Mouse (Mus musculus) midbrain, postnatal 0 days (tissue): Measurements from ENCODE around the gene Hcn3. TPM values are rescaled to one million over a fixed set of nuclear protein-coding genes. Genes with fewer than 3 reads are reported as not detected.
A peak's percentile ranks its signal among the peaks of the same experiment; 100 is the strongest.

Experiments used
- ATAC-seq: fragments of 200-750 bp; cut with Nextera tagmentation; 2 replicates; pipeline ENCODE4 v1.8.0; 2017; ENCODE audit warnings: moderate number of reproducible peaks, mild to moderate bottlenecking, moderate TSS enrichment, moderate library complexity; ENCODE audit not compliant: low FRiP score
- DNase-seq: peaks from one replicate; pipeline ENCODE4 v3.0.0-alpha.2; 2015; ENCODE audit warnings: low spot score
- H3K27ac ChIP-seq: fragments of 300-500 bp; sonication (generic); 2 replicates; pipeline ENCODE4 v1.5.1; 2014; ENCODE audit warnings: low read depth, mild to moderate bottlenecking, low read length, mixed read lengths
- H3K27me3 ChIP-seq: fragments of 300-500 bp; sonication (generic); 2 replicates; pipeline ENCODE4 v1.6.1; 2014; ENCODE audit warnings: low read length, control low read depth, mixed read lengths; ENCODE audit not compliant: insufficient read depth
- H3K36me3 ChIP-seq: fragments of 300-500 bp; sonication (generic); 2 replicates; pipeline ENCODE4 v1.6.1; 2014; ENCODE audit warnings: low read length, control low read depth, mixed read lengths; ENCODE audit not compliant: insufficient read depth
- H3K4me1 ChIP-seq: fragments of 300-500 bp; sonication (generic); 2 replicates; pipeline ENCODE4 v1.6.1; 2014; ENCODE audit warnings: mild to moderate bottlenecking, control low read depth, antibody characterized with exemption, low read length, mixed read lengths; ENCODE audit not compliant: insufficient read depth
- H3K4me2 ChIP-seq: fragments of 300-500 bp; sonication (generic); 2 replicates; pipeline ENCODE4 v1.6.1; 2014; ENCODE audit warnings: low read depth, mild to moderate bottlenecking, low read length, mixed read lengths; ENCODE audit not compliant: poor library complexity, severe bottlenecking
- H3K4me3 ChIP-seq: fragments of 300-500 bp; sonication (generic); 2 replicates; pipeline ENCODE4 v1.5.1; 2014; ENCODE audit warnings: low read depth, mild to moderate bottlenecking, low read length, moderate library complexity
- H3K9ac ChIP-seq: fragments of 300-500 bp; sonication (generic); replicated peaks from 2 replicates; pipeline ENCODE4 v1.6.1; 2014; ENCODE audit warnings: mild to moderate bottlenecking, low read length, moderate library complexity, mixed read lengths; ENCODE audit not compliant: poor library complexity, severe bottlenecking
- H3K9me3 ChIP-seq: fragments of 300-500 bp; sonication (generic); 2 replicates; pipeline ENCODE4 v1.6.1; 2016; ENCODE audit warnings: low read length, control low read depth
- CTCF ChIP-seq: IDR thresholded peaks from 2 replicates; pipeline ENCODE4 v1.5.1; 2016; ENCODE audit warnings: antibody characterized with exemption, mild to moderate bottlenecking
- WGBS: fragments of 180-500 bp; shearing (Covaris S2); extraction: QIAGEN DNeasy Blood & Tissue Kit; methylation state at CpG from one replicate; pipeline ENCODE4 v1.1.7; 2014; 5-methylcytosine and 5-hydroxymethylcytosine counted together
- polyA plus RNA-seq: library from polyadenylated mRNA; unstranded; fragments of >200 nt; fragmentation: Nextera tagmentation; extraction: Ambion mirVana; gene quantifications from 2 replicates; pipeline ENCODE4 v1.2.1, GENCODE M21; 2015
- total RNA-seq: library from RNA; depleted of rRNA; stranded (reverse); fragments of >200 nt; gene quantifications from 2 replicates; pipeline ENCODE4 v1.2.3, GENCODE M21; 2014

Hcn3 gene
- total and polyA plus RNA-seq, 2 experiments from 2014 or later: 44.8 to 97.8 TPM

DNA sequence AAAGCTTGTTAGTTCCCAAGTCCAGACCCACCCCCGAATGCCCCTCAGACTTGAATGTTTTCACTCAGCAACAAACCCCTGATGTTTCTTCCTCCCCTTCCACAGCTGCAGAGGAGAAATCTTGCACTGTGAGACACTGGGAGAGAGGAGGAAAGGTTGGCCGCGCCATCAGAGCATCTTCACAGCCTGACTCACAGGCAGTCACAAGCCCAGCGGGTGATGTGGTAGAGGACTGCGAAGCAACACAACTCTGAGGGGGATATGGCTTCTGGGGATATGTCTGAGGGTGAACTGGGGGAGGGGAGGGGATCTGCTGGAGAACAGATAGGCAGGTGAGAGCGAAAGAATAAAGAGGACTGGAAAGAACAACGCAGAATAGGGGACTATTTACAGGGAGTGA is 1.3 kb downstream of the Hcn3 start:
- Histone ChIP-seq H3K4me2 (peak overlapping the region; percentile 79), H3K36me3 (no peaks in the 10 kb centered on the region), H3K27ac (peak overlapping the region; percentile 70), H3K9me3 (no peaks in the 10 kb centered on the region), H3K4me3 (peak overlapping the region; percentile 76), H3K4me1 (peaks cover 4% of the 10 kb centered on the region; the same call in 1 of the 2 replicates), H3K27me3 (no peaks in the 10 kb centered on the region), H3K9ac (peak overlapping the region; percentile 69)
- ATAC-seq: no peak
- no peak for TF ChIP-seq CTCF
- 10% methylated on average over 7 of the region's 7 CpGs for WGBS
- DNase-seq: no peak

DNA sequence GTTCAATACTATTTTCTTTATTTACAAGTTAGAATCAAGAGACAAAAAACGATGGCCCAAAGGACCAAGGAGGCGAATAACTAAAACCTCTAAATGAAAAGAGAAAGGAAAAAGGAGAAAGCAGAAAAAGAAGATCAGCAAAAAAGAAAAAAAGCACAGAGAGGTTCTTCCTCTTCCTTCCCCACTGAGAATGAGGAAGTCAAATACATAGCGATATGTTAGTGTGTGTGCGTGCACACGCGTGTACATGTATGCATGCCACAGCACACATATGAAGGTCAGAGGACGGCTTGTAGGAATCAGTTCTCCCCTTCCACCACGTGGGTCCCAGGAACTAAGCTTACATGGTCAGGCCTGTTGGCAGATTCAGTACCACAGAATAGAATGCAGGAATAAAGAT is 3.0 kb downstream of the Hcn3 start:
- Histone ChIP-seq H3K4me1 (peaks cover 4% of the 10 kb centered on the region; the same call in 1 of the 2 replicates), H3K4me3 (no peak overlapping the region), H3K9me3 (no peaks in the 10 kb centered on the region), H3K9ac (no peak overlapping the region), H3K27ac (no peak overlapping the region), H3K36me3 (no peaks in the 10 kb centered on the region), H3K27me3 (no peaks in the 10 kb centered on the region), H3K4me2 (no peak overlapping the region)
- no peak for TF ChIP-seq CTCF
- 87% methylated on average over 8 of the region's 8 CpGs for WGBS
- DNase-seq (no peak), ATAC-seq (no peak)

DNA sequence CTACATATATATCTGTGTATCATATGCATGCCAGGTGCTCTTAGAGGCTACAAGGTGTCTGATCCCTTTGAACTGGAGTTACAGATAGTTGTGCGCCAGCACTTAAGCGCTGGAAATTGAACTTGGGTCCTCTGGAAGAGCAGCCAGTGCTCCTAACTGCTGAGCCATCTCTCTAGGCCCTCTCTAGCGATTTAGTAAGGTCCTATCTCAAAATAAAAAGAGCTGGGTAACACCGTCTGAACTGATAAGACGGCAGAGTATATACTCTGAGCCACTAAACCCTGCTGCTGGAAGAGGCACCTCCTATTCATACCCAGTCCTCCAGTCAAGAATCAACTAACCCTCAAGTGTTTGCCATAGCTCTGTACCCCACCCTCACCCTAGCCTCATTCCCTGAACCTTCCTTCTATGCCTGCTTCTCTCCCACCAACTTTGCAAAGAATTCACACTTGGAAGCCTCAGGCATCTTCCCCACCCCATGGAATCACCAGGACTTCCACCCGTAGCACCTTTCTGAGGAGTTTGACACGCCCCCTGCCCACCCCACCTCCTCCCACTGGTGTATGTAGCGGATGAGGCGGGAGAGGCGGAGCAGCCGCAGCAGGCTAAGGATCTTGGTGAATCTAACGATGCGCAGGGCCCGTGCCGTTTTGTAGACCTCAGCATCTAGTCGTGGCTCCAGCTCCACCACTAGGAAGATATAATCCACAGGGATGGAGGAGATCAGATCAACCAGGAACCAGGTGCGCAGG is 7.7 kb downstream of the Hcn3 start:
- ATAC-seq: no peak
- Histone ChIP-seq H3K9me3 (no peaks in the 10 kb centered on the region), H3K9ac (no peak overlapping the region), H3K4me1 (no peaks in the 10 kb centered on the region), H3K4me3 (no peak overlapping the region), H3K27ac (no peak overlapping the region), H3K36me3 (peaks cover 12% of the 10 kb centered on the region), H3K4me2 (no peak overlapping the region), H3K27me3 (no peaks in the 10 kb centered on the region)
- TF ChIP-seq CTCF: no peak
- WGBS: 72% methylated on average over 17 of the region's 17 CpGs
- DNase-seq: no peak

DNA sequence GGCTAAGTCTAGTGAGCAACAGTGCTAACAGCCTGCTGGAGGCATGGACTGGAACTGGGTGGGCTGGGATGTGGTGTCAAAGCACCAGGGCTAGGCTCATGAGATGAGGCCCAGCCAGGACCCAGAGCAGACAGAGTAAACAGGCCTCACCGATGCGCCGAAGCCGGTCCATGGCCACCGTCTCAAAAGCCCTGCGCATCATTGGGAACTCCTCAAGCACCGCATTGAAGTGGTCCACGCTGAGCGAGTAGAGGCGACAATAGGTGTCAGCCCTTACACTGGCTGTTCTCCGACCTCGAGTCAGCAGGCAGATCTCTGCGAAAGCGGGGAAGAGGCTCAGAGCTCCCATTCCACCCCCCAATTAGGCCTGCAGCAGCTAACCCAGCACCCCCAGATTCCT is 11.4 kb downstream of the Hcn3 start:
- TF ChIP-seq CTCF: no peak
- Histone ChIP-seq H3K4me2 (no peak overlapping the region), H3K9me3 (no peaks in the 10 kb centered on the region), H3K27me3 (no peaks in the 10 kb centered on the region), H3K36me3 (peaks cover 12% of the 10 kb centered on the region), H3K27ac (no peak overlapping the region), H3K9ac (no peak overlapping the region), H3K4me3 (no peak overlapping the region), H3K4me1 (no peaks in the 10 kb centered on the region)
- DNase-seq (no peak), ATAC-seq (no peak)
- WGBS: 72% methylated on average over 14 of the region's 14 CpGs

DNA sequence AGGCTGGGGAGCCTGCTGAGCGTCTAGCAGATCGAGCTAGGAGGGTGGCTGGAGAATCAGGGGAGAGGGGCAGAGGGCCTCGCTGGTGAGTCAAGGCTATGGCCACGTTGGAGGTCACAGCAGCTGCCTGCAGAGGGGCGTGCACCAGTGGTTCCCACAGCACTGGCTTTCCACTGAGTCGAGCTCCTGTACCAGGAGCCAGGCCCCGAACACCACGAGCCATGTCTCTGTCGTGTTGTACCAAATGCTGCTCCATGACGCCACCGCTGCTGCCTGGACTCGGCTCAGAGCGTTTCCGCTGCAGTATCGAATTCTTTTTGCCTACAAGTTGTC is 12.1 kb downstream of the Hcn3 start:
- H3K4me1 ChIP-seq: no peaks in the 10 kb centered on the region
- WGBS: 19% methylated on average over 15 of the region's 15 CpGs
- no peaks in the 10 kb centered on the region for H3K9me3 ChIP-seq
- no peak for ATAC-seq
- H3K4me3 ChIP-seq: no peak overlapping the region
- H3K4me2 ChIP-seq: no peak overlapping the region
- peaks cover 12% of the 10 kb centered on the region for H3K36me3 ChIP-seq
- no peaks in the 10 kb centered on the region for H3K27me3 ChIP-seq
- no peak for DNase-seq
- H3K27ac ChIP-seq: no peak overlapping the region
- no peak overlapping the region for H3K9ac ChIP-seq
- TF ChIP-seq CTCF: no peak

DNA sequence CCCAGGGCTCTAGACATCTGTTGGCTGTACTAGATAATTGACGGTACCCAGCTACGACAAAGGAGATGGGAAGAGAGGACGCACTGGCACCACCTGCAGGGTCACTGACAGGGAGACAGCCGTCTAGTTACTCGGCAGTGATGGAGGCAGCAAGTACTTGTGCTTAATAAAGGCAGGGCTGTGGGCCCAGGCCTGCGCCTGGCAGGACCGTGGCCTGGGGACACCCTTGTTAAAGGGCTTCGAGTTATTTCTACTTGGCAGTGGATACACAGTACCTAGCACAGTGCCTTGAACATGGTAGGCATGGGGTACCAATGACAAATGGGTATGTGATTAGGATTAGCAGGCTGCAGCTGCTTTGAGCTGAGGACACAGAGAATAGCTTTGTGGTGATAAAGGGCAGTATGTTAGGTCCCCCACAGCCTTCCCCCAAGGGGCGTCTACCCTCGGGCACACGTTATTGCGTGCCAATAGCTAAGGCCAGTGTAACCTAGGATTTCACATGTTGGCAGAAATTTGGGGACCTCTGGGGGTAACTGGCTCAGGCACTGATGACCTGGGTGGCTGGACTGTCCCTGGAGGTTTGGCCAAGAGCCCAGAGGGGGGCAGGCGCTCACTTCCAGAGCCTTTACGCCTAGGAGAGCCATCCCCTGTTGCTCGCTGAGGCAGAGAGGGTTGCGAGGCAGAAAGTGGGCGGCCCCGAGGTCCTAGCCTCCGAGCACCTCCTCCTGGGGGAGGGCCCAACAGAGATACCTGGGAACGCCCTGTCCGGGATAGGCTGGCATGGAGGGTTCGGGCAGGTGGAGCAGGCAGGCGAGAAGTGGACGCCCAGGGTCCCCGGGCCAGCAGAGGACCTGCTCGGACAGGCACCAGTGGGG is 12.7 kb downstream of the Hcn3 start:
- H3K27ac ChIP-seq: no peak overlapping the region
- no peaks in the 10 kb centered on the region for H3K4me1 ChIP-seq
- TF ChIP-seq CTCF: peak; percentile 25; the same call in 1 of the 2 replicates
- no peaks in the 10 kb centered on the region for H3K9me3 ChIP-seq
- no peak overlapping the region for H3K4me3 ChIP-seq
- DNase-seq (no peak), ATAC-seq (no peak)
- H3K27me3 ChIP-seq: no peaks in the 10 kb centered on the region
- peaks cover 12% of the 10 kb centered on the region for H3K36me3 ChIP-seq
- no peak overlapping the region for H3K4me2 ChIP-seq
- WGBS: 28% methylated on average over 26 of the region's 26 CpGs
- H3K9ac ChIP-seq: no peak overlapping the region
